Mouse (Mus musculus) small intestine, adult 2 months (tissue): ENCODE results near the gene Ahrr.

Experiments used
- CTCF ChIP-seq: fragments of 200-500 bp; IDR thresholded peaks from 2 replicates; pipeline ENCODE4 v1.5.1; 2012; ENCODE audit warnings: low read depth, mild to moderate bottlenecking, control low read depth, inconsistent platforms, low read length, moderate library complexity, mixed read lengths; ENCODE audit not compliant: insufficient replicate concordance, insufficient read length; ENCODE audit errors: extremely low read depth
- POLR2A ChIP-seq: fragments of 200-500 bp; IDR thresholded peaks from 2 replicates; pipeline ENCODE4 v1.6.1; 2012; ENCODE audit warnings: low read depth, mild to moderate bottlenecking, control low read depth, inconsistent platforms, low read length, moderate library complexity

DNA sequence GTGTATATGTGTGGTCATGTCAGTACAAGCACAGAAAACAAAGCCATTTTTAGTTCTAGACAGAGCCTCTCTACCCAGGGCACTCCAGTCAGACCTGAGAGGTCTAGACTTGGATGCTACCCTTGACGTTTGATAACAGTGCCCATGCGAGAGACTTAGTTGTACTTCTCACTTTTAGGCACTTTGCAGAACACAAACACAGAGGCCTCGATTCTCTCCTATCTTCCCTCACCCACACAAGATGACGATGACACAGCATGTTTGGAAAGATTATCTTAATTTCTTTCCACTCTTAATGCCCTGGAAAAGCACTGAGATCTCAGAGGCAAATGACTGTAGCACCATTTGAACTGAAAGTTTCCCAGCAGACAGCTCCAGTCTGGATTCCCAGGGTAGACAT, 16.4 kb downstream of the Ahrr start:
- TF ChIP-seq CTCF (no peak), POLR2A (no peak)
